Comparison of ENCODE assay signal across 12 mouse cellular contexts in the genomic region with DNA sequence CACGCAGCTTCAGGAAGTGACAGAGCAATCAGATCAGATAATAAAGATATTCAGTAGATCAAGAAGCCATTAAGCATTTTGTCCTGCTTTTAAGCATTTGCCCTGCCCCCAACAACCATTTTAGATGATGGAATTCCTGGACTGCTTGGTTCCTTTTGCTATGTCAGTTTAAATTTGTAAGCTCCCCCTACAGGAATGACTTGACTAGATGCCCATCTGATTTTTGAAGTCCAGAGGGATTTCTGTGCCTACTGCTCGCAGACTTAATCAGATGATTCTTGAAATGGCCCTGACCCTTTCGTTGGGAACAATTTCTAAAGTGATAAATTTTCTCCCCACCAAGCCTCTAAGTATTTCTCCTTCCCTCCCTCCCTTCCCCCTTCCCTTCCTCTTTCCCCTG. TPM values are rescaled to one million over a fixed set of nuclear protein-coding genes. Genes with fewer than 3 reads are reported as not detected.
DNase-seq lines count a peak whose midpoint lies in the region; ATAC-seq lines count a peak whose summit lies in the region.
"Had no signal": no experiment of that assay in that cellular context is flagged by ENCODE, and none has a peak within 500 bp of the region (broad histone marks: within the 10 kb centered on the region; RNA-seq: fewer than 3 reads in every experiment).

No protein-coding gene starts in this region.

- no peak overlapping the region for H3K4me3 ChIP-seq in hindbrain, embryonic 14.5 days (replicated peaks; ENCODE audit: low read length)
- no peak overlapping the region for H3K4me3 ChIP-seq in hindbrain, embryonic 16.5 days (ENCODE audit: low read length)
- H3K4me3 ChIP-seq in midbrain, embryonic 14.5 days (replicated peaks; ENCODE audit: low read depth, low read length), result no peak overlapping the region
- no peak overlapping the region for H3K4me3 ChIP-seq in midbrain, embryonic 16.5 days (ENCODE audit: low read depth, low read length)
- H3K4me3 ChIP-seq in stomach, embryonic 14.5 days (ENCODE audit: low read depth, low read length), result no peak overlapping the region

- H3K9me3 ChIP-seq in hindbrain, embryonic 14.5 days (ENCODE audit: control insufficient read depth, low read length), result no peaks in the 10 kb centered on the region
- no peaks in the 10 kb centered on the region for H3K9me3 ChIP-seq in hindbrain, embryonic 16.5 days (ENCODE audit: control insufficient read depth, low read length)
- no peaks in the 10 kb centered on the region for H3K9me3 ChIP-seq in midbrain, embryonic 14.5 days (ENCODE audit: control insufficient read depth, low read length)
- no peaks in the 10 kb centered on the region for H3K9me3 ChIP-seq in midbrain, embryonic 16.5 days (replicated peaks; ENCODE audit: control insufficient read depth, low read length, poor library complexity, severe bottlenecking)
- no peaks in the 10 kb centered on the region for H3K9me3 ChIP-seq in stomach, embryonic 14.5 days (ENCODE audit: control insufficient read depth, low read depth, low read length)

- H3K9ac ChIP-seq in hindbrain, embryonic 14.5 days, result no peak overlapping the region
- H3K9ac ChIP-seq in hindbrain, embryonic 16.5 days (ENCODE audit: low read depth, low read length), result no peak overlapping the region
- H3K9ac ChIP-seq in midbrain, embryonic 14.5 days (replicated peaks; ENCODE audit: low read length), result no peak overlapping the region
- H3K9ac ChIP-seq in midbrain, embryonic 16.5 days (ENCODE audit: low read depth, low read length), result no peak overlapping the region
- no peak overlapping the region for H3K9ac ChIP-seq in stomach, embryonic 14.5 days (replicated peaks; ENCODE audit: low read depth, low read length)
- H3K9ac ChIP-seq: liver, embryonic 14.5 days had no signal

- no peaks in the 10 kb centered on the region for H3K36me3 ChIP-seq in hindbrain, embryonic 14.5 days (replicated peaks; ENCODE audit: control insufficient read depth, insufficient read depth)
- H3K36me3 ChIP-seq in hindbrain, embryonic 16.5 days (ENCODE audit: control insufficient read depth, insufficient read depth, low read length), result no peaks in the 10 kb centered on the region
- H3K36me3 ChIP-seq in midbrain, embryonic 14.5 days (ENCODE audit: control insufficient read depth, insufficient read depth, low read length), result no peaks in the 10 kb centered on the region
- H3K36me3 ChIP-seq in midbrain, embryonic 16.5 days (ENCODE audit: control insufficient read depth, insufficient read depth, low read length), result no peaks in the 10 kb centered on the region
- no peaks in the 10 kb centered on the region for H3K36me3 ChIP-seq in stomach, embryonic 14.5 days (ENCODE audit: control insufficient read depth, insufficient read depth, low read length)

- WGBS in hindbrain, embryonic 14.5 days, result 57% methylated on average over 3 of the region's 3 CpGs
- WGBS in hindbrain, embryonic 16.5 days, result 49% methylated on average over 3 of the region's 3 CpGs
- WGBS in midbrain, embryonic 14.5 days, result 38% methylated on average over 3 of the region's 3 CpGs
- WGBS in midbrain, embryonic 16.5 days, result 47% methylated on average over 3 of the region's 3 CpGs
- WGBS in stomach, embryonic 14.5 days, result 39% methylated on average over 3 of the region's 3 CpGs

- H3K4me1 ChIP-seq in hindbrain, embryonic 14.5 days (replicated peaks; ENCODE audit: control insufficient read depth, insufficient read depth, low read length), result no peaks in the 10 kb centered on the region; the same call in 1 of the 2 replicates
- no peaks in the 10 kb centered on the region; the same call in 1 of the 2 replicates for H3K4me1 ChIP-seq in hindbrain, embryonic 16.5 days (ENCODE audit: control insufficient read depth, insufficient read depth, low read depth, low read length)
- H3K4me1 ChIP-seq in midbrain, embryonic 14.5 days (ENCODE audit: control insufficient read depth, insufficient read depth, low read length), result no peaks in the 10 kb centered on the region
- H3K4me1 ChIP-seq in midbrain, embryonic 16.5 days (ENCODE audit: control insufficient read depth, insufficient read depth, low read length), result peaks cover 4% of the 10 kb centered on the region; the same call in 1 of the 2 replicates
- H3K4me1 ChIP-seq in stomach, embryonic 14.5 days (ENCODE audit: control insufficient read depth, insufficient read depth, low read length), result peaks cover 9% of the 10 kb centered on the region; the same call in 1 of the 2 replicates

- H3K27ac ChIP-seq in hindbrain, embryonic 14.5 days, result no peak overlapping the region
- no peak overlapping the region for H3K27ac ChIP-seq in hindbrain, embryonic 16.5 days (ENCODE audit: low read depth, low read length)
- no peak overlapping the region for H3K27ac ChIP-seq in midbrain, embryonic 14.5 days (replicated peaks; ENCODE audit: low read depth, low read length)
- no peak overlapping the region for H3K27ac ChIP-seq in midbrain, embryonic 16.5 days (ENCODE audit: low read length)
- H3K27ac ChIP-seq in stomach, embryonic 14.5 days (ENCODE audit: low read length), result peak overlapping the region; percentile 53; the same call in 1 of the 2 replicates
- H3K27ac ChIP-seq: liver, embryonic 14.5 days had no signal

- no peak overlapping the region for H3K4me2 ChIP-seq in hindbrain, embryonic 14.5 days (replicated peaks)
- no peak overlapping the region for H3K4me2 ChIP-seq in hindbrain, embryonic 16.5 days (ENCODE audit: low read length)
- no peak overlapping the region for H3K4me2 ChIP-seq in midbrain, embryonic 14.5 days (ENCODE audit: low read length)
- H3K4me2 ChIP-seq in midbrain, embryonic 16.5 days (ENCODE audit: low read length), result no peak overlapping the region
- no peak overlapping the region for H3K4me2 ChIP-seq in stomach, embryonic 14.5 days (replicated peaks; ENCODE audit: low read depth, low read length)

- peak; percentile 10 to 18 for DNase-seq in adrenal gland, postnatal 36 days
- no peak for DNase-seq in adrenal gland, postnatal 4 days (ENCODE audit: low spot score in 2 of 2)
- peak; percentile 30 for DNase-seq in hindbrain, embryonic 14.5 days (ENCODE audit: low spot score)
- peak; percentile 19 for DNase-seq in midbrain, embryonic 14.5 days
- DNase-seq: B cell, adult 2 months; gastrocnemius, postnatal 14 days had no signal

- no peak for ATAC-seq in hindbrain, embryonic 14.5 days (ENCODE audit: low FRiP score)
- no peak for ATAC-seq in hindbrain, embryonic 16.5 days
- no peak for ATAC-seq in midbrain, embryonic 14.5 days (ENCODE audit: low FRiP score, low TSS enrichment)
- no peak for ATAC-seq in midbrain, embryonic 16.5 days
- ATAC-seq in stomach, embryonic 14.5 days (ENCODE audit: insufficient number of reproducible peaks, insufficient read depth, low FRiP score, low read depth), result no peak
- ATAC-seq in megakaryocyte, adult 5-6 weeks (ENCODE audit: poor library complexity, severe bottlenecking), result no peak

- H3K27me3 ChIP-seq in hindbrain, embryonic 14.5 days (ENCODE audit: control insufficient read depth, insufficient read depth, low read length), result no peaks in the 10 kb centered on the region
- no peaks in the 10 kb centered on the region for H3K27me3 ChIP-seq in hindbrain, embryonic 16.5 days (replicated peaks; ENCODE audit: control insufficient read depth, insufficient read depth, low read length)
- no peaks in the 10 kb centered on the region for H3K27me3 ChIP-seq in midbrain, embryonic 14.5 days (ENCODE audit: control insufficient read depth, insufficient read depth, low read length)
- no peaks in the 10 kb centered on the region for H3K27me3 ChIP-seq in midbrain, embryonic 16.5 days (ENCODE audit: control insufficient read depth, insufficient read depth, low read depth, low read length)
- H3K27me3 ChIP-seq in stomach, embryonic 14.5 days (ENCODE audit: control insufficient read depth, insufficient read depth, low read length), result no peaks in the 10 kb centered on the region

RNA-seq across cellular contexts. Expression of a gene that starts 1.9 kb away (rescaled TPM):
- total RNA-seq in adrenal gland, postnatal 36 days (2021), result under 1 TPM in 1 of 2 experiments, not detected in 1; 0.33 TPM
- total RNA-seq in adrenal gland, postnatal 4 days (2021), result under 1 TPM in 1 of 2 experiments, not detected in 1; 0.25 TPM
- not detected in 2 replicates for polyA plus RNA-seq in hindbrain, embryonic 14.5 days (2014; fragmentation: Nextera tagmentation; extraction: Ambion mirVana)
- polyA plus RNA-seq in hindbrain, embryonic 16.5 days (2015; fragmentation: Nextera tagmentation; extraction: Ambion mirVana), result not detected in 2 replicates
- polyA plus RNA-seq in midbrain, embryonic 14.5 days (2014; fragmentation: Nextera tagmentation; extraction: Ambion mirVana), result not detected in 2 replicates
- not detected in 2 replicates for polyA plus RNA-seq in midbrain, embryonic 16.5 days (2015; fragmentation: Nextera tagmentation; extraction: Ambion mirVana)
- not detected in 2 replicates for polyA plus RNA-seq in stomach, embryonic 14.5 days (2014; fragmentation: Nextera tagmentation; extraction: Ambion mirVana)
- total RNA-seq in megakaryocyte, adult 5-6 weeks (2015), result 0.40 and 1.2 TPM in 2 replicates
- 2.1 and 5.8 TPM in 2 replicates for total RNA-seq in megakaryocyte, adult 5-6 weeks (2017)
- total RNA-seq: gastrocnemius, postnatal 14 days; left cerebral cortex, adult 18-20 months had no signal

RNA-seq across cellular contexts. Expression of a gene that starts 1.9 kb away (rescaled TPM):
- under 1 TPM in 1 of 2 experiments, not detected in 1; 0.40 TPM for total RNA-seq in adrenal gland, postnatal 36 days (2021)
- under 1 TPM; 0.17 to 0.25 TPM for total RNA-seq in adrenal gland, postnatal 4 days (2021)
- polyA plus RNA-seq in hindbrain, embryonic 14.5 days (2014; fragmentation: Nextera tagmentation; extraction: Ambion mirVana), result 0.27 TPM in 1 of 2 replicates, not detected in the other
- 0.12 and 0.26 TPM in 2 replicates for polyA plus RNA-seq in hindbrain, embryonic 16.5 days (2015; fragmentation: Nextera tagmentation; extraction: Ambion mirVana)
- not detected in 2 replicates for polyA plus RNA-seq in midbrain, embryonic 14.5 days (2014; fragmentation: Nextera tagmentation; extraction: Ambion mirVana)
- polyA plus RNA-seq in midbrain, embryonic 16.5 days (2015; fragmentation: Nextera tagmentation; extraction: Ambion mirVana), result 0.09 and 0.14 TPM in 2 replicates
- polyA plus RNA-seq in stomach, embryonic 14.5 days (2014; fragmentation: Nextera tagmentation; extraction: Ambion mirVana), result 0.33 TPM in 1 of 2 replicates, not detected in the other
- 12.7 and 15.0 TPM in 2 replicates for total RNA-seq in megakaryocyte, adult 5-6 weeks (2015)
- 6.4 and 6.5 TPM in 2 replicates for total RNA-seq in megakaryocyte, adult 5-6 weeks (2017)
- total RNA-seq: gastrocnemius, postnatal 14 days had no signal

RNA-seq across cellular contexts. Expression of a gene that starts 59.9 kb away (rescaled TPM):
- total RNA-seq in adrenal gland, postnatal 36 days (2021), result under 1 TPM; 0.66 to 0.76 TPM
- total RNA-seq in adrenal gland, postnatal 4 days (2021), result 1 to 10 TPM in 1 of 2 experiments, under 1 TPM in 1; 0.78 to 1.0 TPM
- polyA plus RNA-seq in hindbrain, embryonic 14.5 days (2014; fragmentation: Nextera tagmentation; extraction: Ambion mirVana), result 0.17 and 0.46 TPM in 2 replicates
- 0.19 and 0.40 TPM in 2 replicates for polyA plus RNA-seq in hindbrain, embryonic 16.5 days (2015; fragmentation: Nextera tagmentation; extraction: Ambion mirVana)
- 0.11 and 0.45 TPM in 2 replicates for polyA plus RNA-seq in midbrain, embryonic 14.5 days (2014; fragmentation: Nextera tagmentation; extraction: Ambion mirVana)
- 0.12 and 0.30 TPM in 2 replicates for polyA plus RNA-seq in midbrain, embryonic 16.5 days (2015; fragmentation: Nextera tagmentation; extraction: Ambion mirVana)
- 1.2 and 1.5 TPM in 2 replicates for polyA plus RNA-seq in stomach, embryonic 14.5 days (2014; fragmentation: Nextera tagmentation; extraction: Ambion mirVana)
- total RNA-seq in megakaryocyte, adult 5-6 weeks (2015), result 126 and 132 TPM in 2 replicates
- 71.5 and 74.6 TPM in 2 replicates for total RNA-seq in megakaryocyte, adult 5-6 weeks (2017)

Comparison
In these comparisons a context has a peak if more than half of its experiments do, and no peak if none do; other contexts are left out.
1. DNase-seq: peak in adrenal gland, postnatal 36 days (2 of 2), hindbrain, embryonic 14.5 days (single experiment) and midbrain, embryonic 14.5 days (single experiment); none in adrenal gland, postnatal 4 days (0 of 2).